Mouse (Mus musculus): ENCODE measurements around the gene Rbfox1.

DNA sequence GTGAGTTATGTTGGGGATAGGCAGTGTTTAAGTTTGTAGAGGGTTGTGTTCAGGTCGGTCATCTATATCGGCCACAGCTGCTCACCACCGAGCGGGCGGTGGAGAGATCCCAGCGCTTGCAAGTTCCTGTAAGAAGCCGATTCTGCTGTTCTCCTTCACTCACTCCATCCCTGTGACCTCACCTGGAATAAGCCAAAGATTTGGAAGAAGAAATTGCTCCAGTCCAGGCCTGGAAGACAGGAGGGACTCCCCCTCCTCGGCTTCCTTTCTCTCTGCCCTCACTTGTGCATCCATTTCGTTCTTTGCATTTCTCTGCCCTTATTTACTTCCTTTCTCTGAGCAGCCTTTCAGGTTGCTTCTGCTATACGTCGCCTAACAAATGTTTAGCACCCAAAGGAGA is 465.1 kb downstream of the Rbfox1 start:
- TF ChIP-seq POLR2A (IDR thresholded peaks at IDR 0.05; ENCODE audit: borderline replicate concordance, control insufficient read depth, low read depth, low read length) (no peak), CTCF (IDR thresholded peaks at IDR 0.05; ENCODE audit: control insufficient read depth, insufficient read depth, low read length) (no peak)

Data from bone marrow, adult 2 months (tissue).